Mouse (Mus musculus) heart, embryonic 13.5 days (tissue): Measurements from ENCODE around the gene 1500009C09Rik. TPM values are rescaled to one million over a fixed set of nuclear protein-coding genes. Genes with fewer than 3 reads are reported as not detected.
A peak's percentile ranks its signal among the peaks of the same experiment; 100 is the strongest.

Experiments used
- ATAC-seq: fragments of 200-750 bp; cut with Nextera tagmentation; 2 replicates; pipeline ENCODE4 v1.8.0; 2017; ENCODE audit warnings: moderate TSS enrichment; ENCODE audit not compliant: insufficient number of reproducible peaks, low FRiP score, low TSS enrichment; ENCODE audit errors: extremely low read depth
- H3K27ac ChIP-seq: fragments of 300-500 bp; sonication (generic); replicated peaks from 2 replicates; pipeline ENCODE4 v1.5.1; 2015; ENCODE audit warnings: moderate library complexity, mild to moderate bottlenecking, inconsistent platforms
- H3K27me3 ChIP-seq: fragments of 300-500 bp; sonication (generic); replicated peaks from 2 replicates; pipeline ENCODE4 v1.6.1; 2015; ENCODE audit warnings: mild to moderate bottlenecking, inconsistent platforms
- H3K36me3 ChIP-seq: fragments of 300-500 bp; sonication (generic); 2 replicates; pipeline ENCODE4 v1.6.1; 2015; ENCODE audit warnings: mild to moderate bottlenecking, inconsistent platforms
- H3K4me1 ChIP-seq: fragments of 300-500 bp; sonication (generic); 2 replicates; pipeline ENCODE4 v1.6.1; 2015; ENCODE audit warnings: inconsistent platforms
- H3K4me2 ChIP-seq: fragments of 300-500 bp; sonication (generic); 2 replicates; pipeline ENCODE4 v1.6.1; 2015; ENCODE audit warnings: inconsistent platforms, mild to moderate bottlenecking, moderate library complexity
- H3K4me3 ChIP-seq: fragments of 300-500 bp; sonication (generic); 2 replicates; pipeline ENCODE4 v1.5.1; 2015; ENCODE audit warnings: moderate library complexity, mild to moderate bottlenecking, inconsistent platforms
- H3K9ac ChIP-seq: fragments of 300-500 bp; sonication (generic); 2 replicates; pipeline ENCODE4 v1.6.1; 2015; ENCODE audit warnings: inconsistent platforms, mild to moderate bottlenecking, moderate library complexity
- H3K9me3 ChIP-seq: fragments of 300-500 bp; sonication (generic); 2 replicates; pipeline ENCODE4 v1.6.1; 2016; ENCODE audit warnings: inconsistent platforms
- WGBS: fragments of 180-500 bp; shearing (Covaris S2); methylation state at CpG from one replicate; pipeline ENCODE4 v1.1.7; 2015; ENCODE audit warnings: mixed read lengths; 5-methylcytosine and 5-hydroxymethylcytosine counted together
- polyA plus RNA-seq: library from polyadenylated mRNA; unstranded; fragments of >200 nt; fragmentation: Nextera tagmentation; extraction: Ambion mirVana; gene quantifications from 2 replicates; pipeline ENCODE4 v1.2.1, GENCODE M21; 2015

The 1500009C09Rik gene
- polyA plus RNA-seq, 1 experiment from 2014 or later: not detected

DNA sequence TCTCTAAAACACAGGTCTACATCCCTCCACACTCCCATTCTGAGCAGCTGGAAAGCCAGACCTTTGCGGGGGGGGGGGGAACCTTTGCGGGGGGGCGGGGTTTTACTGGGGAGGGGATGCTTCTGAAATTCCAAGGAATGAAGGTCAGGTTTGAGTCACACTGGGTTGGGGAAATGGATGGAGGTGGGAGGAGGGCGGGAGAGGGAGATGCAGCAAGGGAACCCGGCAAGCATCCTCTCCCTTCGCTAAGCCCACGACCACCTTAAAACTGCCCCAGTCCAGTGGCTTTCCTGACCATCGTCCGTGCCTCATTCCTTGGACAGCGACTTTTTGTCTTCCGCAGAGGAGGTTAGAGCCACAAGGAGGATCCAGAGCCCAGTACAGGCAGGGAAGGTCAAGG, 40.9 kb upstream of the 1500009C09Rik start:
- no peaks in the 10 kb centered on the region for H3K36me3 ChIP-seq
- no peak for ATAC-seq
- peak overlapping the region; percentile 55 for H3K4me3 ChIP-seq
- H3K9ac ChIP-seq: no peak overlapping the region
- no peaks in the 10 kb centered on the region for H3K9me3 ChIP-seq
- peaks cover 99% of the 10 kb centered on the region for H3K27me3 ChIP-seq
- 2% methylated on average over 11 of the region's 11 CpGs for WGBS
- peaks cover 42% of the 10 kb centered on the region for H3K4me1 ChIP-seq
- peak overlapping the region; percentile 71 for H3K4me2 ChIP-seq
- H3K27ac ChIP-seq: no peak overlapping the region

DNA sequence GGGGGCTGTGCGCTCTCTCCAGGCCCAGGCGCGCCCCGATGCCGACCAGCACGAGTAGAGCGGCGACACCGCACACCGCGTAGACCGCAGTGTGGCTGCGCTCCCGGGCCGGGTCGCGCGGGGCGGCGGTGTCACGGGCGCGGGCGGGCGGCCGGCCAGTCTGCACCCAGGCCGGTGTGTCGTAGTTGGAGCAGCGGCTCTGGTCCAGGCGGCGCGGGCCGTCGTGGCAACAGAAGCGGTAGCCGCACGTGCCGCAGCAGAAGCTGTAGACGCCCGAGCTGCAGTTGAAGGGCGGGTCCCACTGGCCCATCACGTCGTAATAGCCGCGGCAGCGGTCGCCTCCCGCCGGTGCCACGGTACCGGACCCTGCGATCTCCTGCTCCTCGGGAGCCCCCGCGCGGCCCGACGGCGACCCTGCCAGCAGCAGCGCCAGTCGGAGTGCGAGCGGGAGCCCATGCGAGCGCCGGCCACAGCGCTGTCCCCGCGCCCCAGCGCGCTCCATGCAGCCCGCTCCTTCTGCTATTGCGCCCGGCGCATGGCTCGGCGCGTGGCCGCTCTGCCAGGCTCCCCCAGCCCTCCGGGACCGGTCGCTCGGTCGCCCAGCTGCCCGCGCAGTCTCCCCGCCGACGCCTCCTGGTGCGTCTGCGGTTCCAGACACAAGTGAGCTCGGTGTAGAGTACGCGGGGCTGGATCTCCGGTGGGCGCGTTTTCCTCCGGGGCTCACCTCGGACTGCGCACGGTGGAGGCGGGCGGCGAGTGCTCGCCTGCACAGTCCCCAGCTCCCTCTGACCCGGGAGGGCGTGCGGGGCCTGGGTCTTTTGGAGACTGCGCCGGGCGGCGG, 40.1 kb upstream of the 1500009C09Rik start:
- Histone ChIP-seq H3K4me1 (peaks cover 42% of the 10 kb centered on the region), H3K4me3 (peak overlapping the region; percentile 55), H3K4me2 (peak overlapping the region; percentile 71), H3K9me3 (no peaks in the 10 kb centered on the region), H3K36me3 (no peaks in the 10 kb centered on the region), H3K9ac (peak overlapping the region; percentile 73), H3K27me3 (peaks cover 99% of the 10 kb centered on the region), H3K27ac (no peak overlapping the region)
- ATAC-seq: no peak
- under 1% methylated on average over 103 of the region's 112 CpGs for WGBS

- peak within 1 kb of the TSS; percentile 71 for H3K4me2 ChIP-seq
- no peak for ATAC-seq
- H3K36me3 ChIP-seq: no peaks in the 10 kb centered on the region
- H3K9ac ChIP-seq: peak within 1 kb of the TSS; percentile 73
- H3K4me1 ChIP-seq: peaks cover 39% of the 10 kb centered on the region
- H3K9me3 ChIP-seq: no peaks in the 10 kb centered on the region
- H3K27ac ChIP-seq: no peak within 1 kb of the TSS
- under 1% methylated on average over 34 of the region's 34 CpGs for WGBS
- H3K4me3 ChIP-seq: peak within 1 kb of the TSS; percentile 55
- H3K27me3 ChIP-seq: peaks cover 99% of the 10 kb centered on the region
These were observed 39.5 kb upstream of the 1500009C09Rik start, which contains the start of gene Shisa8 for GRCm38 (mm10) chr15:82212752-82213063. Shisa8 (minus strand) TSS chr15:82212815.

GRCm38 (mm10) chr15:82213222-82213621, 39.0 kb upstream of the 1500009C09Rik start:
- peaks cover 99% of the 10 kb centered on the region for H3K27me3 ChIP-seq
- H3K4me2 ChIP-seq: peak overlapping the region; percentile 71; the same call in 1 of the 2 replicates
- no peaks in the 10 kb centered on the region for H3K9me3 ChIP-seq
- no peak for ATAC-seq
- peak overlapping the region; percentile 55; the same call in 1 of the 2 replicates for H3K4me3 ChIP-seq
- H3K27ac ChIP-seq: no peak overlapping the region
- 9% methylated on average over 4 of the region's 4 CpGs for WGBS
- peaks cover 39% of the 10 kb centered on the region for H3K4me1 ChIP-seq
- no peaks in the 10 kb centered on the region for H3K36me3 ChIP-seq
- no peak overlapping the region for H3K9ac ChIP-seq

DNA sequence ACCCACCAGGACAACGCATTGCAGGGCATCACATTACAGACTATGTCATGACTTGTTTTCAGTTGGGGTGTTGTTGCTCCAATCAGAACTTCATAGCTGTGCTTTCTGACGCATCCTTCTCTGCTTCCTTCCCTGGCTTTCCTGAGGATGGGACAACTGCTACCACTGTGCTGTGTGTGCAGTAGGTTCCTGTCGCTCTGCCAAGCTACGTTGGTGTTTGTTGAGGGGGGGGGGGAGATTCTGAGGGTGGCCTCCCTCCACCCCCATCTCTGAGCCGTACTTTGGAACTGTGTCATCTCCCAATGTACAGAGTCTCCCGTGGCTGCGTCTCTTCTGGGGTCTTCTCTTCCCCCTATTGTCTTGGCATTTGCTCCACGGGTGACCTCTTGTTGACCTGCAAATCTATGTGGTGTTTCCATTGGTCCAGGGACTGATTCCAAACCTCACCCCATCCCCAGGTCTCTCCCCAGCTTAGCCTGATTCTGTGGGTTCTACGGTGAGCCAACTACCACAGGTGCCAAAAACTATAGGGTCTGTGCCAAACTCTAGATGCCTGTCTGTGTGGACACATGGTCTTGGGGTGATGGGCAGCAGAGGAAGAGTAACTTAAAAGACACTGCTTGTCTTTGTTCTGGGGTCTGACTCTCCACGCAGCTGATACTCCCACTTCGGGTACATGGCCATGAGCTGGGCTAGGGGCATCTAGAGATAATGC, 36.7 kb upstream of the 1500009C09Rik start:
- no peak for ATAC-seq
- no peak overlapping the region; the same call in 1 of the 2 replicates for H3K4me2 ChIP-seq

DNA sequence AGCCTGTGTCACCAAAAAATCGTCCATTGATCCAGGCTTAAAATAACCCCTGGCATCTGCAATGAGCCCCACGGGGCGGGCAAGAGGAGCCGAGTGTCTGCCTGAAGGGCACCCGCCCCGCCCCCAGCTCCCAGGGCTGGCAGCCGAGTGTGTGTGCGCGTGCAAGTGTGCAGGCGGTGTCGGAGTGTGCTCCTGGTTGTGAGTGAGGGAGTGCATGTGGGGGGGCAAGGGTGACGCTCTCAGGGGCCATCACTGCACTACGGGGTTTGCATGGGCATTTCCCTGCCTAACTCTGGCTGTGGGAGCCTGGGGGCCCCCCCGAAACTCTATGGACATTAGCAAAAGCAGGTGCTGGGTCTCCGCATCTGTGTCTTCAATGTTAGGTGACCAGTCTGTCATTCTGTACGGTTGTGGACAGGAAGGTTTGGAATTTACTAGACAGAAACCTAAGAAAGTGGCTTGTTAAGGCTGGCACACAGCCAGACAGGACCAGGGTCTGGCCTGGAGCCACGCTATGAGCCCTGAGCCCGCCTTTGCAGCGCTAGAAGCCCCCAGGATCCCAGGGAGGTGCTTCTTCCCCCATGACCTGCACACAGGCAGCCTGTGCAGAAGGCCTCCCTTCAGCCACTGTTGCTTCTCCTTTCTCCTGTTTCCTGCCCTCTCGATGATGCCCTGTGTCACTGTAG, 35.9 kb upstream of the 1500009C09Rik start:
- Histone ChIP-seq H3K4me1 (peaks cover 39% of the 10 kb centered on the region), H3K27ac (no peak overlapping the region), H3K4me2 (no peak overlapping the region; the same call in 1 of the 2 replicates), H3K9ac (no peak overlapping the region), H3K36me3 (no peaks in the 10 kb centered on the region), H3K4me3 (no peak overlapping the region), H3K9me3 (no peaks in the 10 kb centered on the region), H3K27me3 (peaks cover 97% of the 10 kb centered on the region)
- no peak for ATAC-seq
- WGBS: 40% methylated on average over 20 of the region's 20 CpGs

More for the DNA sequence above, 36.7 kb upstream of the 1500009C09Rik start:
- H3K4me1 ChIP-seq: peaks cover 39% of the 10 kb centered on the region
- no peaks in the 10 kb centered on the region for H3K36me3 ChIP-seq
- H3K9me3 ChIP-seq: no peaks in the 10 kb centered on the region
- H3K27ac ChIP-seq: no peak overlapping the region
- 32% methylated on average over 11 of the region's 11 CpGs for WGBS
- H3K27me3 ChIP-seq: peaks cover 97% of the 10 kb centered on the region
- no peak overlapping the region for H3K9ac ChIP-seq
- H3K4me3 ChIP-seq: no peak overlapping the region

DNA sequence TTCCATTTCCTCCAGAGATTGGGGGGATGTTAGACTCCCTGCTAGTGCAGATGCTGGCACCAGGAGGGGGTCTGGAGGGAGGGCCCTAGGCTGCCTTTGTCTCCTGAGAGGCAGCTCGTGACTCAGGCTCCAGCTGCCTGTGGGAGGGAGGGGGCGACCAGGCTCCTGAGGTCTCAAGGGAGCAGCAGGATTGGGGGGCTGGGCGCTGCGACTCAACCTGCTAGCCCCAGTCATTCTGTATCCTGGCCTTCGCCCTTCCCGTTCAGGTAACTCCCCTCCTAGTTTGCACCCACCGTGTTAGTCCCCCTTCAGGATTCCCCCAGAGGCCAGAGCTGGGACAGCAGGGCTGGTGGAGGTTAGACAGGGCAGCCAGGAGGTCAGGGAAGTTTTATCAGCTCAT, 35.2 kb upstream of the 1500009C09Rik start:
- no peaks in the 10 kb centered on the region for H3K36me3 ChIP-seq
- H3K4me2 ChIP-seq: no peak overlapping the region
- 24% methylated on average over 7 of the region's 7 CpGs for WGBS
- H3K27ac ChIP-seq: no peak overlapping the region
- no peak overlapping the region for H3K4me3 ChIP-seq
- no peak overlapping the region for H3K9ac ChIP-seq
- peaks cover 97% of the 10 kb centered on the region for H3K27me3 ChIP-seq
- no peaks in the 10 kb centered on the region for H3K9me3 ChIP-seq
- ATAC-seq: no peak
- peaks cover 32% of the 10 kb centered on the region for H3K4me1 ChIP-seq

GRCm38 (mm10) chr15:82217980-82218379, 34.2 kb upstream of the 1500009C09Rik start:
- H3K27me3 ChIP-seq: peaks cover 97% of the 10 kb centered on the region
- 32% methylated on average over 9 of the region's 9 CpGs for WGBS
- no peak overlapping the region for H3K9ac ChIP-seq
- no peak overlapping the region for H3K27ac ChIP-seq
- H3K9me3 ChIP-seq: no peaks in the 10 kb centered on the region
- H3K36me3 ChIP-seq: no peaks in the 10 kb centered on the region
- no peak for ATAC-seq
- H3K4me1 ChIP-seq: peaks cover 23% of the 10 kb centered on the region
- H3K4me3 ChIP-seq: no peak overlapping the region
- H3K4me2 ChIP-seq: no peak overlapping the region

DNA sequence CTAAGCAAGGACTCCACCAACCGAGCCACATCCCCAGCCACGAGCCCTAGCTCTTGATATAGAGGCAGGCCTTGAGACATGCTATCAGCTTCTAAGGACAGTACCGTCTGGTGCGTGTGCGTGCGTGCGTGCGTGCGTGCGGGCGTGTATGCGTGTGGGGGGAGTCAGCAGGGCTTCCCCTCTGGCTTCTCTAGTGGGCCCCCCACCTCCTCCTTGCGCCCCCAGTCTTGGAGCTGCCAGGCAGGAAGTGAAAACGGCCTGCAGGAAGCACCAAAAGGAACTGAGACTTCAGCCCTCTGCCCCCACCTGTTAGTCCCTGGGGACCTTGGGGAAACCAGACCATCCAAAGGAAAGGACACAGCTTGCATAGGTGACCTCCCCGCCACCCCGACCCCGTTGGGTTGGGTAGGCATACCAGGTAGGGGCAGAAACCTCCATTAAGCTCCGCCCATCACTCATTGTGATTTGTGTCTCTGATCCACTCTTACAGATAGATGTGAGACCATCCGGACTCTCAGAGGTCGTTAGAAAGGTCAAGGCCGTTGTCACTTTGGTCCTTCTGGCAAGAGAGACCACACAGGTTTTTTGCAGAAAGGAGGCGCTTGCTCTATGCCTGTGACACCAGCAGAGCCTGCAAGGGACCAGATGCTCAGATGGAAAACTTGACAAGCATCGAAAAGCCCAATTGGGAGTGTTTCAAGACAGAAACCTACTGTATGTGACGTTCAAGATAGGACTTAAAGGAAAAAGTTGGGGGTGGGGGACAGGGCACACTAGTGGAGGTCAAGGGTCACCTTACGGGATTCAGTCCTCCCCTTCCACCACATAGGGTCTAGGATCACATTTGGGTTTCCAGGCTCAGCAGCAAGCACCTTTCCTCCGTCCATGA, 33.2 kb upstream of the 1500009C09Rik start:
- 69% methylated on average over 26 of the region's 26 CpGs for WGBS
- Histone ChIP-seq H3K36me3 (no peaks in the 10 kb centered on the region), H3K4me2 (no peak overlapping the region), H3K27me3 (peaks cover 97% of the 10 kb centered on the region), H3K4me1 (peaks cover 33% of the 10 kb centered on the region), H3K9ac (no peak overlapping the region), H3K27ac (no peak overlapping the region), H3K4me3 (no peak overlapping the region), H3K9me3 (no peaks in the 10 kb centered on the region)
- ATAC-seq: no peak

GRCm38 (mm10) chr15:82220003-82220675, 32.1 kb upstream of the 1500009C09Rik start:
- H3K9me3 ChIP-seq: no peaks in the 10 kb centered on the region
- no peak overlapping the region for H3K4me3 ChIP-seq
- WGBS: 75% methylated on average over 11 of the region's 12 CpGs
- no peak overlapping the region for H3K4me2 ChIP-seq
- ATAC-seq: no peak
- no peaks in the 10 kb centered on the region for H3K36me3 ChIP-seq
- no peak overlapping the region for H3K9ac ChIP-seq
- H3K4me1 ChIP-seq: peaks cover 40% of the 10 kb centered on the region
- no peak overlapping the region for H3K27ac ChIP-seq
- H3K27me3 ChIP-seq: peaks cover 98% of the 10 kb centered on the region
